Mouse (Mus musculus) right cerebral cortex, postnatal 14 days (tissue): ENCODE data around the gene 4933400A11Rik.

ENCODE experiments used
- DNase-seq: peaks from one replicate; pipeline ENCODE4 v3.0.0; 2022

4933400A11Rik gene

DNA sequence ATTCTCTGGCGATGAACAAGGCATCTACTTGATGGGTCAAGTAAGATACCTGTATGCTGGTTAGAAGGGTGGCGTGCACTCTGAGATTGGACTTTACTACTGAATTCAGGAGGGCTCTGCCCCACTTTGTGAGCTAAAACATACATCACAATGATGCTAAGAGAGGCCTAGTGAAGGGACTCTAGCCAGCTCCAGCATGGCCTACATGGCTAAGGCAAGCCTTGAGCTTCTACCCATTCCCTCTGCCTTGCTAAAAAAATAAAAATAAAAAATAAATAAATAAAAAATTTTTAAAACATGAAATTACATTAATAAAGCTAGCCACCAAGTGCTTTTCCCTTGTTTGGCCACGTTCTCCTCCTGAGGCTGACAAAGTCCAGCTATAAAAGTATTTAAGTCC is at the start of gene 4933400A11Rik:
Gene 4933400A11Rik, minus strand, starts transcription at position 101 of the 400 bp plus-strand sequence.
- no peak for DNase-seq

DNA sequence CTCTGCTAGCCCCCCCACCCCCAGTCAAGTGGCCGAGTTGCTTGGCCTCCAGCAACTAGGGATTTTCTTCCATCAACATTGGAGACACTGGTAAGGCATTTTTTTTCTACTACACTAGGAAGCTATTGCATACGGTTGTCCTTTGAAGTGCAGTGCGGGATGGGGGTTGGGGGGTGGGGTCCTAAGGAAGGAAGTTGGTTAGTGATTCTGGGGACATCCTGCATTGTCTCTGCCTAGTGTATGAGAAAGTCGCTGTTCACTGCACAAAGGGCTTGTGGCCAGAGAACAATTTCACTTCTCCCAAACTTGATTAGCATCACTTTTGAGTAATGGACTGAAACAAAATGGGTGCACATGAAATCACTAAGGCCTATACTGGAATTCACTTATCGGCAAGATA is 48.7 kb upstream of the 4933400A11Rik start:
- no peak for DNase-seq

DNA sequence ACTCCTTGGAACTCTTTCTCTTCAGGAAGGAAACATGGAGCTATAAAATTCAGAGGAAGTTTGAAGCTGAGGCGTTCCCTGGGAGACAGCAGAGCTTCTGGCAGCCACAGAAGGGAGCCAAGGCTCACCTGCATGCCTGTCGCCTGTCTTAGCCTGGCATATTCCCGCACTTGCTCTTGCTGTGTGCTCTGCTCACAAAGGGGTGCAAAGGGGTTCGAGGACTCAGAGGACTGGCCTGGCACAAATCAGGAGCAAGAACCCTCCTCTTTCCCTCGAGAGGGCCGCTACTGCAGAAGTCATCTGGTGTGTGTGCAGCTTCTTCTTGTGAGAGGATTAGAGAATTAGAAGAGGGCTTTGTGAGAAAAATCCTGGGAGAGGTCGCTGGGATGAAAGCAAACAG is 48.3 kb upstream of the 4933400A11Rik start:
- DNase-seq, result no peak

DNA sequence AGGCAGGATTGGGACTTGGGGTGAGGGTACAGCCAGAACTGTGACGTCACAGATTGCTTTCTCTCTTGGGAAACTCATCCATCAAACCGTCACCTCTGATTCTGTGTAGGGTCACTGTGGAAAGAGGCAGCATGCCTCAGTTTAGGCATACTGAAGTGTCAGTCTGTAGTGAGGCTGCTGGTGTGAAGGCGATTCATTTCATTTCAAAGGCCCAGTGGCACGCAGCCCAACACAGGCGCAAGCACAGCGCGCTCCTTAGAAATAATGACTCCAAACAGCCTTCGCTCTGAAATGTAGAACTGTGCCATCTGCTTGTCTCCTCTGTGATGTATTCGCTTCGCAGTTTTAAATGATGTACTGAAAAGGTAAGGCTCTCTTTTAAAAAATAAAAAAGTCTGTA is 47.5 kb upstream of the 4933400A11Rik start:
- DNase-seq, result no peak

DNA sequence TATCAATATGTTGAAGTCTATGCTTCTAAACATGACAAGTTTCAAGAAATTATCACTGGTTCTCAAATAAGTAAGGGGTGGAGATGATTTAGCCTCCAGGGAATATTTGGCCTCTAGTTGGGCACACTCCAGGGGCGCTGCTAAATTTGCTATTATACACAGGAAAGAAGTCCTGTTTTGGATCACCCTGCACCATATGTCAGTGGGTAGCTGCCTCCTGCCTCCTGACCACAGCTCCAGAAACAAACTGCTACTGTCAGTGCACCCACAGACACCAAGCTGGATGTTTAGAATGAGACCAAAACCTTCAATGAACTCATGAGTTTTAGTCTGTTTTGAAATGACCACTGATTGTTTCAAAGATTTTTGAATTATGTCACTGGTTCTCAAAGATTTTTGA is 34.2 kb upstream of the 4933400A11Rik start:
- no peak for DNase-seq

DNA sequence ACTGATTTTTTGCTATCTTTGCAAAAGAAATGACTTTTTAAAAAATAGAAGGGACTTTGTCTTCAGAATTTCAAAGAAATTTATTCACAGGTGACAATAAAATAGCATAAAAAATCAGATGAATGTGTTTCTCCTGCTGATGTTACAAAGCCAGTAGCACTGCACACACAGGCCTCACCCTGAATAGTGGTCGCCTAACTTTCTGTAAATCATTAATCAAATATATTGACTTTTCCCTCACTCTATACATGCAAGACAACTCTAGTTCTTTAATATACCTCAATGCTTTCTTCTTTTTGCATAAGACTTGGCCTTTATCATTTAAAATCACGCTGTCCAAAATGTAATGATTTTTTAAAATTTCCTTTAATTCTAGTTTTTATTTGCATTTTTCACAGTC is 32.3 kb upstream of the 4933400A11Rik start:
- no peak for DNase-seq

DNA sequence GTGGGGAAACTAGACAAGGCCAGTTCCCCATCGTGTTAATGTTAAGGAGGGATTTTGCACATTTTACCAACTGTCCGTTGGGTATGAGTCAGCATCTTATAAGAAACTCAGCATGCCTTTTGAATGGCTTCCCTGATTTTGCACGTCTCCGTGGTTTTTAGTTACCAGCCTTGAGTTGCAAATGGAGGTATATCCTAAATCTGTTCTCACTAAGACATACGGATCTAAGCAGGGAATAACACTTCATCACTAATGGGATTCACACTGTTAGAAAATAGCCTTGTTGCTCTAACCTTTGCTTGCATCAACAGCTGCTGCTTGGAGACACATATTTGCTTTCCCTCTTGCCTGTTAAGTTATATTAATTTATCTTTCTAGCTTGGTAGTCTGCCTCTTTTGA is 31.9 kb upstream of the 4933400A11Rik start:
- no peak for DNase-seq

DNA sequence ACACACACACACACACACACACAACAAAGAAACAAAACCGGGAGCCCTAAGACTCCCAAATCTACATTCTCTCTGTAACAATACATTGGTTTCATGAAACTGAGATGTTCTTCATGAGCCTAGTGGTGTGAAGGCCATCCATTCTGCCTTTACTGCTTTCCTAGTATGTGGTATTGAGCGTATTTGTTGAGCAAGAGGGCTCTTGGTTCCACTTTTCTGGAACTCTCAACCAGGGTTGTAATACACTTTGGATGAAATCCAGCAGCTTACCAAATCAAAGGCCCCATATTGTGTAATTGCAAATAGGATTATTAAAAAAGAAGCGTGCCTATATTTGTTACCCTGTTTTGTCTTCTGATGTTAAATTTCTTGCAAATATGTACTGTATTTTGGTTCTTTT is 28.3 kb upstream of the 4933400A11Rik start:
- no peak for DNase-seq

DNA sequence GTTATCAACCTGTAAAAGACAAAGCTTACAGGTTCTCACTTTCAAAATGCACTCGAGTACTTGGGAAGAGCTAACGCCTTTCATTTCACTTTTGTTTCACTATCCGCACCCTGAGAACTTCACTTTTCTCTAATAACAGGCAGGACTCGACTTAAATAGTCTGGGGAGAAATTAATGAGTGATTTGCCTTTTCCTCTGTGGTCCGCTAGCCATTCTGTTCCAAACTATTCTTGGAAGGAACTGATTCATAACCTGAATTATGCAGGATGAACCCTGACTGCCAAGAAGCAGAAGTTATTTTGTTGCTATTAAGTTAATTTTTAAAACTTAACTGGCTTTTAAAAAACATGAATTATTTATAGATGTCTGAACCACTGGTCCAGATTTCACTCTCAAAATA is 26.4 kb upstream of the 4933400A11Rik start:
- DNase-seq, result no peak

DNA sequence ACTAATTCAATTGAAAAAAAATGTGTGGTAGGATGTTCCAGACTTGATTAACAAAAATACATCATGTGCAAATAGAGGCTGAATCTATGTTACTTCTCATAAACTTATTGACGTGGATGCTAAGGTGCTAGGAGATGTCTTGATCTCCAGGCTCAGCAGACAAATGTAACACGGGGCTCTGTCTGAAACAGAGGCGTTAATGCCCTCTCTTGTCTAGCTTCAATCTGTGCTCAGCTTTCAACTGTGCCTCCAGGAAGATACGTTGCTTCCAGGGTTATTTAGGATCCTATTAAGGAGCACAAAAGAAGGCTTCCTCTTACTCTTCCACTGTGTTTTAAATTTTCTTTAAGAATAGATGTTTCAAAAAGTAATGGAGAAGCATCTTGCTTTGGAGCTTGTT is 20.8 kb upstream of the 4933400A11Rik start:
- DNase-seq, result no peak

DNA sequence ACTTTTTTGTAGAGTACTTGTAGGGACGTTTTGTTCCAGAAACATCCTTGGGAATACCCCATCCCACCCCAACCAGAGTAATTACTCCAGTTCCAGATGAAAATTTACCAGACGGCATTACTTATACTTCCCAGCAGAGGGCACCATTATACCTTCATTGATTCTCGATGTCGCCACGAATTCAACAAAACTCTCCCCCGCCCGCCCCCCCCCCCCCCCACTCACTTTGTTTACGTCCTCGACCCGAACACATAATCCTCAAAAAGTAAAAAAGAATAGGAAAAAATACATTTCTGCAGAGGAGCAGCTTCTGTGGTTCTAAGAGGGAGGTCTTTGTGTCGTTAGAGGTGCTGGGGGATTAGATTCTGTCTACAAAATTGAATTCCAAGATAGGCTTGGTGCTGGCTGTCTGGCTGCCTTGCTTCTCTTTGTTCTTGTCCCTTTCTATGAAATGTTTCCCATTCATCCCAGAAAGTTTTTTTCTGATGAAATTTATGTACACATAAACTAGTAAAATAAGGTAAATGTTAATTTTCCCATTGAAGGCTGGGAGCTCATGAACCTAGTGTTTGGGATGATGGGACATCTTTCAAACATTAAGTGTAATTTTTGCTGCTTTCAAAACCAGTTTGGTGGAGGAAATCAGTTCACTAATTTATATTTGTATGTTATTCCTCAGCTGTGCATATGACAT is 19.7 kb upstream of the 4933400A11Rik start:
- no peak for DNase-seq

DNA sequence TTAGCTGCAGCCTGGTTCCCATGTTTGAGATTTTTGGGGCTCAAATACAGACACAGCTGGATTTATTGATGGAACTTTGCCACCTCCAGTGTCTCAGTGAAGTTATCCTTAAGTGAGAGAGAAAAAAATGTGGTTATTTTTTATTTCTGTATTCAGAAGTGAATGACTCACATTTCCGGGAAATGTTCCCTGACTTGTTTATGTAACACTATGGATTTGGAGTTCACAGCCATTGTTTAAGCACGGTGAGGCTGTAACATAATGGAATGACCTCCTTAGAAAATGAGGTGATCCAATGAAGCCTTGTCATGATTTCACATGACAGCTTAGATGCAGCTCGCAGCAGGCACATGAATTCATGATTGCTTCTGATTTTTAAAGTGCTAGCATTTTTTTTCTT is 17.7 kb upstream of the 4933400A11Rik start:
- no peak for DNase-seq

DNA sequence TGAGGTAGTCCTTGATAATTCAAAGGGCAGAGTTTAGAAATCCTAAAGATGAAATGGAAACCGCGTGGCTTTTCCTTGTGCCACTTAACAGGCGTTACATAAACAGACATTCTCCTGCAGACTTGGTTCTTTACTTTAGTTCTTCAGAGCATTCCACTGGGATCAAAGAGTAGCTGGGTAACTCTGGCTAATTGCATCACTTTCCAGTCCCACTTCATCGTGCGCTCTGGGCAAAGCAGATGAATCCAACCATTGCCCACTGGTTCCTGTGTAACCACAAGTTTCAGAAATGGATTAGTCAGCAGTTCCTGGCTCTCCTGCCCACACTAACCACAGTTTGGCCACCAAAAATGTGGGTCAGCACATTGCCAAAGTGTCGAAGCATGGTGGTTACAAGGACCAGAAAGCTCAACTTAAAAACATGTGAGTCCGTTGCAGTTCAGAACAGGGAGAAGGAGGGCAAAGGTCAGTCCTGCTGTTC is 15.4 kb upstream of the 4933400A11Rik start:
- no peak for DNase-seq

DNA sequence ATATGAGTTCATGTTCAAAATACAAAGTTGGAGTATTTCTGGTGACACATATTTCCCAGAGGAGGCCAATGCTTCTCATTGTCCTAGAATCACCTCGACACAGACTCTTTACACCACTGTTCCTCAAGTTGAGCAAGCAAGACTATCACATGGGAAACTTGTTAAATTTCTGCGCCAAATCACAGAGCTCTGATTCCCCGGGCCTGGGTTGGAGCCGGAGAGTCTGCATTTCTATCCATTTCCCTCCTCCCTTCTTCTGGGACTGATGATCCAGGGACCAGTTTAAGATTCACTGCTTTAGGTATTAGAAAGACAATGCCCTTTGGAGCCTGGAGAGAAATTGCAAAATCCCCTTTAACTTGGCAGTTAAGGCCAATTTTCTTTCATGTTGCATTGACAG is 15.0 kb upstream of the 4933400A11Rik start:
- no peak for DNase-seq

DNA sequence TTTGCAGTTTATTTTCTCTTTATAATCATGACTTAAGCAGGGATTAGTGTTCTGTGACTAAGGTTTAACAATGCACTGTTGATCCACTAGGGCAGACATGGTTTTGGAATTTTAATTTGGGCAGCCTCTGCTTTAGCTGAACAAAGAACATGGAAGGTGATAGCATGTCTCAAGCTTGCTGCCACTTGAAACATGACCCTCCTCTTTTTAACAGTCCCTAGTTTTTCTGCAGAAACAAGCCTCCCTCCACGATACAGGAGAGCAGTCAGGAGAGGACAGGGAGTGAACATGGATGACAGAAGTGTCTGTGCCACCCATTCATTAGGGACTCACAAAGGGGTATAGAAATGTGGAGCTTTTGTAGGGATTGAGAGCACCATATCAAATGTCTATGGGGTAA is 13.4 kb upstream of the 4933400A11Rik start:
- DNase-seq, result no peak

DNA sequence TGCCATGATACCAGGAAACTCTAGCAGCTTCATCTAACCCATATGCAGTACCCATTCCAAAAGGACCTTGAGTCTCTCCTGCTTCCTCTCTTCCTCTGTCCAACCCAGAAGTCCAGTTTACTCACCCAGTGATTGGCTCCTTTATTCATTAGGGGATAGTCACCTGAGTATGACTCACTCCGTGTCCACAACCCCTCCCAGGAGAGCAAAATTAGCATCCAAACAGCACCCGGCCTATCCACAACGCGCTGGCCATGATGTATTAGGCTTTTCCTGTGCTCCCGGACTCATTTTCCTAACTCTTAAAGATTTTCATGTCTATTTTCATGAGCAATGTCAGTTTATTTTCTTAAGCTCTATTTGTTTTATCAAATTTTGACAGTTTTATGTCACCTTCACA is 10.3 kb upstream of the 4933400A11Rik start:
- DNase-seq, result no peak

DNA sequence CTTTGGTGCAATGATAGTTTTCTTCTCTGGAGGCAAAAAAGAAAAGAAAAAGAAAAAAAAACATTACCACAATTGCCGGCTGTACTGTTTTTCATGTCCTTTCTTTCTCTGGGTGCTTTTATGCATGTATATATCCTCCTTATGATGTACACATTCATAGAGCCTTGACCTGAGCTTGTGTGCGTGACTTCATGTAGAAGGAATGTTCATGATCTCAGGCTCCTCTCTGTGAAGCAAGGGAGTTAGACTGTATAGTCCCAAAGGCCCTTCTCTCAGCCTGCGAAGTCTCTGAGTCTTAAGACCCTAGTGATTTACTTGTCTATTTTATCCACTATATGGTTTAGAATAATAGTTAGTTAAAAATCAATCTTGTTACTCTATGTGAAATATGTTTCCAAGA is 21.4 kb downstream of the 4933400A11Rik start:
- no peak for DNase-seq

DNA sequence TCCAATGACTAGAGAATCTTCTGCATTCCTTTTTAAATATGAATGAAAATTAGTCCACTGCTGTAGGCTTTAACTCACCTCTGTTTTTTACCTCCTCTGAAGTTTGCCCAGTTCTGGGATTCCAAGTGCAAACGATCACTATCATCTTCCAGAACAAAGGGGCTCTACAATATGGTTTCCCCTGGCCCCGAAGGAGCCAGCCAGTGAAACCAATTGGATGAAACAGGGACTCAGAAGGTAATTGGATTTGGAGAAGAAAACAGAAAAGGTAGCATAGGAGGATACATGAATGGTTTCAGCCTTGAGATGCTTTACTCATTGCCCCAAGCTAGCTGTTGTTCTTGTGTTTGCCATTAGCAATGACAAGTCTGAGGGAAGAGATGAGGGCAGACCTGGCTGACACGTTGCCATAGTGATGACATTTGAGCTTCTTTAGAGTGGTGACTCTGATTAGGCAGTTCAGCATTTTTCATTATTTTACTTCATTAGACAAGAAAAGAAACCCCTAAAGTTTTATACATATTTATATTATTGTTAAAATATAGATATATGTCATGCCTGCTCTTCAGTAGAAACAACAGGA is 44.0 kb downstream of the 4933400A11Rik start:
- DNase-seq, result no peak
